Mouse (Mus musculus): ENCODE data around the gene Hist1h2ad. TPM values are rescaled to one million over a fixed set of nuclear protein-coding genes. Genes with fewer than 3 reads are reported as not detected.
A peak's percentile ranks its signal among the peaks of the same experiment; 100 is the strongest.
"Not testable (repeated sequence)": the region's sequence is repeated elsewhere in the genome, so short reads cannot be mapped to it uniquely, and the experiment has no call there.

Gene Hist1h2ad
- polyA plus RNA-seq, 1 experiment from 2014 or later = 2.6 TPM

DNA sequence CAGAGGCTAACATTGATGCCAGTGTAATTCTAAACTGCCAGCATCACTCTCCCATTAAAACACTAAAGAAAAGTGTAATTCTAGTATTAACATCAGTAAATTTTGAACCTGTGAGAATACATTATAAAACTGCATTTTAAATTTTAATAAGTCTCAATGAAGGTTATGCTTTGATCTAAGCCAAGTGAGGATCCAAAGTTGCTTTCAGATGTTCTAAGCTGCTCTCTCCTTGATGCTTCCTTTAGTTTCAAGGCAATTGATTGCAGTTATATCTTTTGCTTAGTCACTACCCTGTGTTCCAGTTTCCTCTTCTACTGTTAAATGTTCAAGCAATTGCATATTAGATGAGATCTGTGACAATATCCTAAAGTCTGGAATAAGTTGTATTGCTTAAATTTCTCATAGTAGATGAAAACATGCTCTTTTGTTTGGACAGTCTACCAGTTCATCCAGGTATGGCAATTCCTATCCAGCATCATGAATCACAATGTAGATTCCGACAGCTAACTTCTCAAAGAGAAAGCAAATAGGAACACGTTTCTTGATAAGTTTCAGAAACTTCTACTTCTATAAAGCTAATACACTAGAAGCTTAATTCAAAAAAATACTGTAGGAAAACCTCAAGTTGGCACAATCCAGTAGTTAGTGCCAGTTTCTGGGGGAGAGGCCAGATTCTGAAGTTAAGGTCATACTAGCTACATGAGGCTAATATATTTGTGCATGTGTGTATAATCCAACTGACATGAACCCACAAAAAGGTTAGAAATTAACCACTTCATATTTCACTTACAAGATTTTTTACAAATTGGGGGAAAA lies 1.8 kb upstream of the Hist1h2ad start:
- 32% methylated on average over 2 of the region's 2 CpGs for WGBS (ENCODE audit: insufficient replicate concordance)
- TF ChIP-seq EP300 (IDR thresholded peaks at IDR 0.05; ENCODE audit: low read depth) = no peak
- TF ChIP-seq CTCF (IDR thresholded peaks at IDR 0.05; ENCODE audit: low read depth) = no peak
- H3K9me3 ChIP-seq (ENCODE audit: low read length) = no peaks in the 10 kb centered on the region
- no peak for DNase-seq
- no peak for ATAC-seq
- H3K27me3 ChIP-seq (ENCODE audit: insufficient read depth, low read length) = no peaks in the 10 kb centered on the region
- H3K27ac ChIP-seq (ENCODE audit: low read depth) = peak overlapping the region; percentile 98
- H3K4me1 ChIP-seq (ENCODE audit: insufficient read depth) = peaks cover 10% of the 10 kb centered on the region
- H3K36me3 ChIP-seq (replicated peaks; ENCODE audit: insufficient read depth, low read length) = no peaks in the 10 kb centered on the region
- H3K4me2 ChIP-seq (ENCODE audit: low read depth, low read length) = peak overlapping the region; percentile 69
- peak overlapping the region; percentile 52 for H3K4me3 ChIP-seq (ENCODE audit: low read depth, low read length)
- H3K9ac ChIP-seq (replicated peaks) = peak overlapping the region; percentile 80

DNA sequence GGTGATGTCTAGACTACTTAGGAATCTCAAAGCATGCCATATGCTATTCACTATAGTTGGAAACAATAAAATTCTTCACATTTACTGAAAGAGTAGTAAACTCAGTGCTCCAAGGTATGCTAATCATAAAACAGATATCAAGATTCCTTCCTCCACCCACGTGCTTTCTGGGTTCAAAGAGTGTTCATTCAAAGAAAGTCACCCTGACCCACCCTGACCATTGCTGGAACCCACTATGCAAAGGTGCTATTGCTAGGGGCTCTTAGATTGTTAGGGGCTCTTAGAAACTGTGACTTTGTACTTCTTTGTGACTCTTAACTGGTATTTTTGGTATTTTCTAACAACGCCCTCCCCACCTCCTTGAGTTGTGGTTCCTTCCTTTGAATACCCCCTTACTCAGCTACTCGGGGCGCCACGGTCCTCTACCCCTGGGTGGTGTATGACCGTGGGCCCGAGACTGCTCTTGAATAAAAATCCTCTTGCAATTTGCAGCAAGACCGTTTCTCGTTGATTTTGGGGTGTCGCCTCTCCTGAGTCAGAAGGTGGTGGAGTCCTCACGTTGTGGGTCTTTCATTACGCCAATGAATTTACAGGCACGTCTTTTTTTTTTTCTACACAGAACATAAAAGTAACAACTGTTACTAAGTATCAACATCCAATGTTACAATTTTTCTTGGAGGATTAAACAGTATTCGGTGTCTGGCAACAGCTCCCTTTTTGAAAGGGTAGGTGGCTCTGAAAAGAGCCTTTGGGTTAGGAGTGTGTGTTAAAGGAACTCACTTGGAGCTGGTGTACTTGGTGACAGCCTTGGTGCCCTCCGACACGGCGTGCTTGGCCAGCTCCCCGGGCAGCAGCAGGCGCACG lies 915 bp upstream of the Hist1h2ad start:
- Histone ChIP-seq H3K4me1 (ENCODE audit: insufficient read depth) (peaks cover 10% of the 10 kb centered on the region), H3K9ac (replicated peaks) (peak overlapping the region; percentile 80), H3K4me3 (ENCODE audit: low read depth, low read length) (peak overlapping the region; percentile 52), H3K4me2 (ENCODE audit: low read depth, low read length) (peak overlapping the region; percentile 69), H3K27ac (ENCODE audit: low read depth) (peak overlapping the region; percentile 98)
- not testable (repeated sequence) for H3K27me3 ChIP-seq (ENCODE audit: insufficient read depth, low read length); H3K36me3 ChIP-seq (replicated peaks; ENCODE audit: insufficient read depth, low read length); H3K9me3 ChIP-seq (ENCODE audit: low read length)
- peak; percentile 49 for DNase-seq
- ATAC-seq = 0 out of 2 replicates have a peak, but pooled peaks have one; percentile 0
- 10% methylated on average over 17 of the region's 20 CpGs for WGBS (ENCODE audit: insufficient replicate concordance)

DNA sequence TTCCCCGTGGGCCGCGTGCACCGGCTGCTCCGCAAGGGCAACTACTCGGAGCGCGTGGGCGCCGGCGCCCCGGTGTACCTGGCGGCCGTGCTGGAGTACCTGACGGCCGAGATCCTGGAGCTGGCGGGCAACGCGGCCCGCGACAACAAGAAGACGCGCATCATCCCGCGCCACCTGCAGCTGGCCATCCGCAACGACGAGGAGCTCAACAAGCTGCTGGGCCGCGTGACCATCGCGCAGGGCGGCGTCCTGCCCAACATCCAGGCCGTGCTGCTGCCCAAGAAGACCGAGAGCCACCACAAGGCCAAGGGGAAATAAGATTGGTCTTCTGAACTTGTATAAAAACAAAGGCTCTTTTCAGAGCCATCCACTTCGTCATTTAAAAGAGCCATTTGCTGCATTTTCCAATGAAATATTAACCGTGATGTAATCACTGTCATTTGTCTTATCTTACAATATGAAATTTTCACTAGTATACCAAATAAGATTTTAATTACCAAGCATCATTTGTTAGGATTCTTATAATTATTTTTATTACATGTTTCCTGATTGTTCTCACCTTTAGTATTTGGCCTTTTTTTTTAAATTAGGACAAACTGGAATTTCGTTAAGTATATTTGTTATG lies 477 bp downstream of the Hist1h2ad start:
- not testable (repeated sequence) for H3K9me3 ChIP-seq (ENCODE audit: low read length); DNase-seq; H3K27me3 ChIP-seq (ENCODE audit: insufficient read depth, low read length); H3K36me3 ChIP-seq (replicated peaks; ENCODE audit: insufficient read depth, low read length); ATAC-seq
- 2% methylated on average over 5 of the region's 39 CpGs for WGBS (ENCODE audit: insufficient replicate concordance)
- Histone ChIP-seq H3K4me2 (ENCODE audit: low read depth, low read length) (peak overlapping the region; percentile 67), H3K9ac (replicated peaks) (peak overlapping the region; percentile 57), H3K4me3 (ENCODE audit: low read depth, low read length) (peak overlapping the region; percentile 53), H3K27ac (ENCODE audit: low read depth) (peak overlapping the region; percentile 88), H3K4me1 (ENCODE audit: insufficient read depth) (peaks cover 10% of the 10 kb centered on the region)

DNA sequence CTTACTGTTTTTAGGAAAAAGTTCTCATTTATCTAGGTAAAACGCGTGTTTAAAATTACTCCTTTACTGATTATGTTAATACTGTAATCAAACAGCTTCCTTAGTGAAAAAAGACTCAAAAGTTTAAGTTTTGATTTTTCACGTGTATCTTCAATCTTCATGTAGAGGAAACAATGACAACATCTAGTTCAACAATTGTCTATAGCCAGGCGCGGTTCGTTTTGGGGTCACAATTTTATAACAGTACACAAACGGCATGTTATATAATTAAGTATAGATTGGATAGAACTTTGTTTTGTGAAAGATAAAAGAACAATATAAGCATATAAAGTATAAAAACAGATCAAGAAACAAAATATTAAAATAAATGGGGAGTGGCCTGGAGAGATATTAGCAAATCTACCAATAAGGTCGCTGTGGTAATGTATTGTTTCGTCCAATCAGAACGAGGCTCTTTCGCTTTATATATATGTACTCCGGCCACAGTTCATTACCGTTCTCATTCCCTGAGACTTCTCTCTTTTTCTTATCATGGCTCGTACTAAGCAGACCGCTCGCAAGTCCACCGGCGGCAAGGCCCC lies 1.2 kb downstream of the Hist1h2ad start, which contains the start of gene Hist1h3d:
Hist1h3d (plus strand) TSS at position 493 of the 581 bp plus-strand sequence.
- no peak for TF ChIP-seq CTCF (IDR thresholded peaks at IDR 0.05; ENCODE audit: low read depth)
- peak; percentile 7; the same call in 1 of the 2 replicates for TF ChIP-seq EP300 (IDR thresholded peaks at IDR 0.05; ENCODE audit: low read depth)
- Histone ChIP-seq H3K9ac (replicated peaks) (peak within 1 kb of the TSS; percentile 82), H3K4me1 (ENCODE audit: insufficient read depth) (peaks cover 10% of the 10 kb centered on the region)

DNA sequence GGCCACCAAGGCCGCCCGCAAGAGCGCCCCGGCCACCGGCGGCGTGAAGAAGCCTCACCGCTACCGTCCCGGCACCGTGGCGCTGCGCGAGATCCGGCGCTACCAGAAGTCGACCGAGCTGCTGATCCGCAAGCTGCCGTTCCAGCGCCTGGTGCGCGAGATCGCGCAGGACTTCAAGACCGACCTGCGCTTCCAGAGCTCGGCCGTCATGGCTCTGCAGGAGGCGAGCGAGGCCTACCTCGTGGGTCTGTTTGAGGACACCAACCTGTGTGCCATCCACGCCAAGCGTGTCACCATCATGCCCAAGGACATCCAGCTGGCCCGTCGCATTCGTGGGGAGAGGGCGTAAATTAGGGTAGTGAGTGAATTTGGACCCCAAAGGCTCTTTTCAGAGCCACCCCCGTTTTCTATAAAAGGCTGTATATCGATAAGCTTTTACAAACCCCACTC lies 1.7 kb downstream of the Hist1h2ad start:
- peak; percentile 41 for DNase-seq
- H3K9me3 ChIP-seq (ENCODE audit: low read length); H3K27me3 ChIP-seq (ENCODE audit: insufficient read depth, low read length); ATAC-seq; H3K36me3 ChIP-seq (replicated peaks; ENCODE audit: insufficient read depth, low read length): not testable (repeated sequence)
- H3K4me1 ChIP-seq (ENCODE audit: insufficient read depth) = peaks cover 14% of the 10 kb centered on the region
- peak overlapping the region; percentile 53 for H3K4me3 ChIP-seq (ENCODE audit: low read depth, low read length)
- peak overlapping the region; percentile 82 for H3K9ac ChIP-seq (replicated peaks)
- 0% methylated on average over 9 of the region's 40 CpGs for WGBS (ENCODE audit: insufficient replicate concordance)
- H3K4me2 ChIP-seq (ENCODE audit: low read depth, low read length) = peak overlapping the region; percentile 71
- H3K27ac ChIP-seq (ENCODE audit: low read depth) = peak overlapping the region; percentile 88

More for the DNA sequence above, 1.2 kb downstream of the Hist1h2ad start, which contains the start of gene Hist1h3d:
- no peaks in the 10 kb centered on the region for H3K9me3 ChIP-seq (ENCODE audit: low read length)
- DNase-seq (peak; percentile 66), ATAC-seq (peak; percentile 20)
- H3K27ac ChIP-seq (ENCODE audit: low read depth) = peak within 1 kb of the TSS; percentile 88
- H3K4me3 ChIP-seq (ENCODE audit: low read depth, low read length) = peak within 1 kb of the TSS; percentile 53
- 4% methylated on average over 18 of the region's 18 CpGs for WGBS (ENCODE audit: insufficient replicate concordance)
- no peaks in the 10 kb centered on the region for H3K27me3 ChIP-seq (ENCODE audit: insufficient read depth, low read length)
- peak within 1 kb of the TSS; percentile 71 for H3K4me2 ChIP-seq (ENCODE audit: low read depth, low read length)
- H3K36me3 ChIP-seq (replicated peaks; ENCODE audit: insufficient read depth, low read length) = no peaks in the 10 kb centered on the region
